Mouse (Mus musculus) embryonic fibroblast, embryonic 13.5 days (primary cell): ENCODE results near the gene Mgp. TPM values are rescaled to one million over a fixed set of nuclear protein-coding genes. Genes with fewer than 3 reads are reported as not detected.

ENCODE experiments used
- H3K27ac ChIP-seq: 2 replicates; pipeline ENCODE4 v1.5.1; 2012; ENCODE audit warnings: low read length, control low read depth, inconsistent platforms; ENCODE audit not compliant: insufficient read depth
- H3K4me1 ChIP-seq: 2 replicates; pipeline ENCODE4 v1.6.1; 2011; ENCODE audit warnings: low read length; ENCODE audit not compliant: control insufficient read depth, insufficient read depth
- H3K4me3 ChIP-seq: 2 replicates; pipeline ENCODE4 v1.5.1; 2011; ENCODE audit warnings: mild to moderate bottlenecking, control low read depth, low read length; ENCODE audit not compliant: insufficient read depth
- CTCF ChIP-seq: IDR thresholded peaks from 2 replicates; pipeline ENCODE4 v1.5.1; 2011; ENCODE audit warnings: mild to moderate bottlenecking, control low read depth, low read length, moderate library complexity, borderline replicate concordance; ENCODE audit not compliant: insufficient read depth
- POLR2A ChIP-seq: IDR thresholded peaks from 2 replicates; pipeline ENCODE4 v1.6.1; 2011; ENCODE audit warnings: low read depth, mild to moderate bottlenecking, control low read depth, low read length, moderate library complexity
- polyA plus RNA-seq: library from polyadenylated mRNA; stranded (reverse); fragments of >200 nt; gene quantifications from 2 replicates; pipeline ENCODE4 v1.2.4, GENCODE M21; 2011; ENCODE audit warnings: low read depth; ENCODE audit not compliant: missing spikeins, insufficient read length

Gene Mgp
- polyA plus RNA-seq, 1 experiment, result 2,420 TPM

DNA sequence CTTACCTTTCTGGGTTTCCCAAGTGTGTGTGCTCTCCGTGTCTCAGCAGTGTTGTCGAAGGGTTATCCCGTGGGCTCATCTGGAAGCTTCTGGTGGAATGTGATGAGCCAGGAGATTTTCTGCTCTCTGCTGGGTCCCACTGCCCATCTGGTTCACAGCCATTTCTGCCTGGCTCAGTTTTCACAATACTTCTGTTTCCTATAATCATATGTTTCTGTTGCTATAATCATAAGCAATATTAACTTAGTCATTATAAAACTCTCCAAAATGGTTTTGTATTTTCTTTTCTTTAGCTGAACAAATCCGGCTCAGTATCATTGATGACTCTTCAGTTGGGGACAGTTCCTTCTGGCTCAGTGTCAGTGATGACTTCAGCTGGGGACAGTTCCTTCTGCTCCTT is 40.3 kb downstream of the Mgp start, which contains the start of gene Smco3:
TSS of gene Smco3 (minus strand) at position 101 of the 400 bp plus-strand sequence.
- Histone ChIP-seq H3K4me1 (no peaks in the 10 kb centered on the region), H3K27ac (no peak within 1 kb of the TSS), H3K4me3 (no peak within 1 kb of the TSS)
- TF ChIP-seq CTCF (no peak), POLR2A (no peak)

DNA sequence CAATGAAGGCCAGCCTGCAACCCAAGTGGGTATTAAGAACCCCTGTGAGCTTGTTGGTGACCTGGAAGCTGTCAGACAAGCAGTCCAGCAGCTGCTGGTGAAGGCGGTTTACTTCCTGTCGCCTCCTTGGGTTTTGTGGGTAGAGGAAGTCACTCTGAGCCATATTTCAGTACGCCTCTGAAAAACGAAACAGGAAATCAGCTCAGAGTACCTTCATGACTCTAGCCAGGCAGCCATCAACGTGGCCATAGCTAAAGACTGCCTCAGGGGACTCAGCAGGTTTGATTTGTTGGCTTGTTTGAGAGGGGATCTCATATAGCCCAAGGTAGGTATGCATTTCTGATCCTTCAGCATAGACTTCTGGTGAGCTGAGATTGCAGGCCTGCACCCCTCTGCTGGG is 43.9 kb downstream of the Mgp start:
- TF ChIP-seq POLR2A (no peak), CTCF (no peak)
- H3K4me1 ChIP-seq, result no peaks in the 10 kb centered on the region
- no peak overlapping the region for H3K27ac ChIP-seq
- H3K4me3 ChIP-seq, result no peak overlapping the region

DNA sequence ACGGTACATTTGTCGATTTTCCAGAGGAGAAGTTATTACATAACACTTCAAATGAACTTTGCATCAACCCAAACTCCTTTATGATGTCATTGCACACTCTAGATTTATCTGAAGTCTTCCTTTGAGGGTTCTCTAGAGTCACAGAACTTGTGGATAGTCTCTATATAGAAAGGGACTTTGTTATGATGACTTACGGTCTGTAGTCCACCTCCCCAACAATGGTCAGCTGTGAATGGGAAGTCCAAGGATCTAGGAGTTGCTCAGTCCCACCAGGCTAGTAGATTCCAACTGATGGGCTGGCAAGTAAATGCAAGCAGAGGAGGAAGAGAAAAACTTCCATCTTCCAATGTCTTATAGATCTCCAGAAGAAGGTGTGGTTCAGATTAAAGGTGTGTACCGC is 46.9 kb downstream of the Mgp start:
- H3K4me1 ChIP-seq, result no peaks in the 10 kb centered on the region
- peak overlapping the region; percentile 78 for H3K4me3 ChIP-seq
- TF ChIP-seq POLR2A (no peak), CTCF (no peak)
- H3K27ac ChIP-seq, result peak overlapping the region; percentile 60; the same call in 1 of the 2 replicates

DNA sequence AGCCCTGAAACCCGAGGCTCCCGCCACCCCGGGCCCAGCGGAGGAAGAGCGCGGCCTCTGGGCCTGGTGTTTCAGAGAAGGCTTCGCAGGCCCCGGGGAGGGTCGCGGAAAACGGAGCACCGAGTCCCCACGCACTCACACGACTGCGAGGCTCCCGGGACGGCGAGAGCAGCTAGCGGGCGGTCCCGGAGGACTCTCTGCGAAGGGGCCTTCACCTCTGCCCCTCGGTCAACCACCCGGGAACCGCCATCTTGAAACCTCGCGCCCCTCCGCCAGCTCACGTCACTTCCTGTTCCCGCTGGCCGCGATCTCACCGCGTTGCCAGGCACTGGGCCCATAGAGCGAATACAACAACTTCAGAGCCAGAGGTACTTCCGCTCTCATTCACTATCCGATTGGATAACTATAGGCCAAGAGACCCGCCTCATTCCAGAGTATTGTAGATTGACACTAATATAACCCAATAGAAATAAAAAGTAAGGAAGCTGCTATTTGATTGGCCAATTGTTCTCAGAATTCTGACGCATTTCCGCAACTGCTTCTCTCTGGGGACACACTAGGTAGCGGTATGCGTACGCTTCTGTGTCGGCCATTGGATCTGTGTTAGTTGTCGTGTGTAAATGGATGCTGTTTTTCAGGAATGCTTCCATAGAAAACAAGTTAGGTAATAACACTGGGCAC is 47.6 kb downstream of the Mgp start, which contains the start of gene Wbp11:
TSS of gene Wbp11 (minus strand) at position 353 of the 681 bp plus-strand sequence.
- Histone ChIP-seq H3K4me3 (peak within 1 kb of the TSS; percentile 88), H3K4me1 (no peaks in the 10 kb centered on the region), H3K27ac (peak within 1 kb of the TSS; percentile 60; the same call in 1 of the 2 replicates)
- TF ChIP-seq POLR2A, result peak; percentile 95
- no peak for TF ChIP-seq CTCF

DNA sequence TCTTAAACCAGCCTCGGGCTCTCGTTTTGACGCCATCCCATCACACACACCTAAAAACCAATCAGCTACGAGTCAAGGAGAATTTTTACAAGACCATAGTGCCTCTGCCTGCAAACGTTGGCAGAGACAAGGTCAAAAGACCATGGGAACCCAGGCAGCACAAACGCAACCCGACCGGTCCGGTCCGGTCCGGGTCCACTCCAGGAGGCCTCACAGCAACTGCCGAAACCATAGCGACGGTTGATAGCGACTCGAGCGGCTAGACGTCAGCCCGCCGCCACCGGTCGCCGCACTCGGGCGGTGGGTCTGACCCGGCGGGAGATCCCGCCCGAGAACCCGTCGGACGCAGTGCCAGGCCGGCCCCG is 48.1 kb downstream of the Mgp start, which contains the start of gene BC049715:
TSS of gene BC049715 (plus strand) at position 111 of the 365 bp plus-strand sequence.
- Histone ChIP-seq H3K4me3 (peak within 1 kb of the TSS; percentile 88), H3K4me1 (no peaks in the 10 kb centered on the region), H3K27ac (peak within 1 kb of the TSS; percentile 60; the same call in 1 of the 2 replicates)
- TF ChIP-seq CTCF (no peak), POLR2A (no peak)

DNA sequence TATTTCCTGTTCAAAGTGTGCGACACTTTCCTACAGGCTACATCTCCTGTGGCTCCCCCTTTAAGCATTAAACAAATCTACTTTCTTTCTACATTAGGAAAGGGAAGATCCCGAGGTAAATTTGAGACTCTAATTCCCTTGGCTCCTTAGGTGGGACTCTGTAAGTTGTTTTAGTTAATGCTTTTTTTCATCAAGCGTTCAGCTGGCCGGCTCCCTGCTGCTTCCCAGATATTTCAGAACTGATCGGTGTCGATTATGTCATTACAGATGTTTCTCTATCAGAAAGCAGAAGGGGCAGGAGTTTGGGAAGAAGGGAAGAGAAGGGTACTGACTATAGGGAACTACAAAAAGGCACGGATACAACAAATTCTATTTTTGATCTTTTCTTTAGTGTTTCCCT is 48.5 kb downstream of the Mgp start:
- no peak overlapping the region for H3K27ac ChIP-seq
- H3K4me1 ChIP-seq, result no peaks in the 10 kb centered on the region
- H3K4me3 ChIP-seq, result peak overlapping the region; percentile 88
- TF ChIP-seq CTCF (no peak), POLR2A (no peak)

DNA sequence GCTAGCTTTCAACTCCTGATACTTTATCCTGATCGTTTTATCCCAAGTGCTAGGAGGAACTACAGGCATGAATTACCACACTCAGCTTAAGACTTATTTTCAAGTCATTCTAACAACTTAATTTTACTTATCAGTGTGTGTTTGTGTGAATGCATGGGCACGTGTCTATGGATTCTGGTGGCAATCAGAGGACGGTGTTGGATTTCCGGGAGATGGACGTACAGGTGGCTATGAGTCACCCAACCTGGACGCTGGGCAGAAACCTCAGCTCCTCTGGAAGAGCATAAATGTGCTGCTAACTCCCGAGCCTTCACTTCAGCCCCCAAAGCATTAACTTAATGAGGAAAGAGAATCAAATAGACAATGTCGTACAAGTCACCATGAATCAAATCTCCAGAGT is 50.6 kb downstream of the Mgp start:
- H3K4me1 ChIP-seq, result no peaks in the 10 kb centered on the region
- no peak for TF ChIP-seq POLR2A
- no peak for TF ChIP-seq CTCF
- no peak overlapping the region for H3K27ac ChIP-seq
- no peak overlapping the region for H3K4me3 ChIP-seq

Other genes starting within 250 kb of the Mgp start
- 0.84 TPM in 1 of 2 replicates, not detected in the other for gene Plbd1, start 213.9 kb downstream of the Mgp start, polyA plus RNA-seq
- not detected in 2 replicates for gene Gucy2c, start 94.1 kb downstream of the Mgp start, polyA plus RNA-seq
- gene Hist4h4, start 71.4 kb downstream of the Mgp start, polyA plus RNA-seq, result 0.28 and 0.72 TPM in 2 replicates
- gene H2afj, start 67.6 kb downstream of the Mgp start, polyA plus RNA-seq, result 31.3 and 46.4 TPM in 2 replicates
- gene BC049715, start 48.2 kb downstream of the Mgp start, polyA plus RNA-seq, result 0.63 and 1.4 TPM in 2 replicates
- gene Wbp11, start 47.6 kb downstream of the Mgp start, polyA plus RNA-seq, result 68.5 and 85.3 TPM in 2 replicates
- gene Smco3, start 40.4 kb downstream of the Mgp start, polyA plus RNA-seq, result not detected in 2 replicates
- gene Art4, start 18.1 kb downstream of the Mgp start, polyA plus RNA-seq, result not detected in 2 replicates
- gene Erp27, start 46.4 kb upstream of the Mgp start, polyA plus RNA-seq, result 1.7 and 1.9 TPM in 2 replicates
- gene Pde6h, start 48.0 kb upstream of the Mgp start, polyA plus RNA-seq, result 1.4 TPM in 1 of 2 replicates, not detected in the other
- 221 and 426 TPM in 2 replicates for gene Arhgdib, start 66.1 kb upstream of the Mgp start, polyA plus RNA-seq